Mouse (Mus musculus) urinary bladder, postnatal 0 days (tissue): ENCODE results near the gene Gm8922. TPM values are rescaled to one million over a fixed set of nuclear protein-coding genes. Genes with fewer than 3 reads are reported as not detected.

Source experiments
- polyA plus RNA-seq: library from polyadenylated mRNA; unstranded; fragments of >200 nt; fragmentation: Nextera tagmentation; extraction: Ambion mirVana; gene quantifications from 2 replicates; pipeline ENCODE4 v1.2.1, GENCODE M21; 2015

Gm8922 gene
- not detected in 2 replicates for polyA plus RNA-seq

GRCm38 (mm10) chr5:11681659-11682058 lies at the start of gene Gm8922:
Gene Gm8922, plus strand, starts transcription at chr5:11681959.

Other genes starting within 250 kb of the Gm8922 start
- not detected in 2 replicates for gene Gm8906, start 179.3 kb upstream of the Gm8922 start, polyA plus RNA-seq
- not detected in 2 replicates for gene Gm6460, start 87.0 kb upstream of the Gm8922 start, polyA plus RNA-seq
- gene Gm8926, start 88.6 kb downstream of the Gm8922 start, polyA plus RNA-seq, result not detected in 2 replicates
- gene Gm6465, start 163.6 kb downstream of the Gm8922 start, polyA plus RNA-seq, result not detected in 2 replicates
- gene 4933402N22Rik, start 236.1 kb downstream of the Gm8922 start, polyA plus RNA-seq, result not detected in 2 replicates